Mouse (Mus musculus) erythroblast, embryonic 14.5 days (primary cell): Measurements from ENCODE around the gene Gnptab.

ENCODE experiments used
- GATA1 ChIP-seq: IDR thresholded peaks from 2 replicates; pipeline ENCODE4 v1.6.1; 2012; ENCODE audit warnings: low read length, inconsistent platforms, mixed read lengths
- TAL1 ChIP-seq: IDR thresholded peaks from 3 replicates; pipeline ENCODE4 v1.6.1; 2012; ENCODE audit warnings: low read length, inconsistent platforms, mixed read lengths

DNA sequence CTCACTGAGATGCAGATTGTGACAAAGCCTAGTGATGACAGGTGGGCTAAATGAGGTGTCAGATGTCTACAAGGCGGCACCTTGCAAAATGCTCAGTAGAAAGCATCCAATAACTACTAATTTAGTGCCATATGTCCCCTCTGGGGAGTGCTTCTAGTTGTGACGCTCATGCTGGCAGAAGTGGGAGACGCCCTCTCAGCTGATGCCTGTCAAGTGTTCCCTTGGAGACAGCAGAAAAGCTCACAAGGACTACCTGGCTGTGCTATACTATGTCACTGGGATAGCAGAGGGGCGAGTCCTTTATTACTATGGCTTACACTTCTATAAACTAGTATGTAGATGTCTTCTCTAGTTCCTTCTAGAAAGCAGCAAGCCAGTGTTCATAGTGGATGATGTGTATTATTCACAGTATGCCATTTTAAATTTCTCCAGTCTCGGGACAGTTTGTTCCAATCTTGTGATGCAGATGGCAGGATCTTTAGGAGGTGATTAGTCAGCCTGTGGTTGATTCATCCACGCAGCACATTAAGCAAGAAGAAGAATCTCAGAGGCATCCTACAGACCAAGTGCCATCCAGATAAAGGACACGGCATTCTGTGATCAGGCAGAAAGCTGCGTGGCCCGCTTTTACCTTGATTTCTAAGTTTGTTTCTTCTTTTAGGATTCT, 13.4 kb downstream of the Gnptab start:
- TF ChIP-seq TAL1: no peak
- no peak for TF ChIP-seq GATA1
